ENCODE assay signal across 8 mouse cellular contexts in the genomic region with DNA sequence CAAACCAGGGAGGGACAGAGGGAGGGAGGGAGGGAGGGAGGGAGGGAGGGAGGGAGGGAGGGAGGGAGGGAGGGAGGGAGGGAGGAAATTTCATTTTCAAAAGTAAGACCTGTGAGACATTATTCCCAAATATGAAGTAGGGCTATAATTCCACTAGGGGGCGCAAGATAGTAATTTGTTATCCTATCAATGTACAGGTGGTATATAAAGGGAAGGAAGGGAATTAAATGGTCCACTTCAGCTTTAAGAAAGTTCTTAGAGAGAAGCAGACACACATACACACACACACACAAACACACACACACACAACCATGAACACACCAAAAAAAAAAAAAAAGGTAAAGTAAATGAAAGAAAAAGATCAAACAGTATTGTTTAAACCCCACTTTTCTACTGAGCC.
DNase-seq lines count a peak whose midpoint lies in the region; ATAC-seq and TF ChIP-seq lines count a peak whose summit lies in the region.

No protein-coding gene starts in this region.

- intact Hi-C loops in heart, adult 2 months (cut with DNase I), result loop anchor here (1.0 to 5.0 kb wide), 4 partner anchors 75 to 165 kb away; a partner anchor contains a TSS

- TF ChIP-seq CTCF in heart, adult 2 months (IDR thresholded peaks at IDR 0.05), result peak; percentile 67

- no peaks in the 10 kb centered on the region for H3K27me3 ChIP-seq in heart, adult 2 months (ENCODE audit: control insufficient read depth, insufficient read depth, low read length)
- no peaks in the 10 kb centered on the region for H3K27me3 ChIP-seq in heart, embryonic 12.5 days (replicated peaks)
- H3K27me3 ChIP-seq in limb, embryonic 13.5 days, result no peaks in the 10 kb centered on the region

- no peak for TF ChIP-seq EP300 in heart, adult 2 months (IDR thresholded peaks at IDR 0.05; ENCODE audit: insufficient read depth, low read depth, low read length)

- H3K4me1 ChIP-seq in heart, adult 2 months (ENCODE audit: control insufficient read depth, insufficient read depth, low read length), result peaks cover 8% of the 10 kb centered on the region
- H3K4me1 ChIP-seq in heart, embryonic 12.5 days (replicated peaks), result peaks cover 23% of the 10 kb centered on the region
- H3K4me1 ChIP-seq in limb, embryonic 13.5 days, result peaks cover 13% of the 10 kb centered on the region

- WGBS in heart, adult 2 months, result 0% methylated on average over 1 of the region's 1 CpGs
- WGBS in heart, embryonic 12.5 days, result 0% methylated on average over 1 of the region's 1 CpGs
- WGBS in limb, embryonic 13.5 days, result 4% methylated on average over 1 of the region's 1 CpGs

- H3K4me2 ChIP-seq in heart, embryonic 12.5 days, result no peak overlapping the region
- H3K4me2 ChIP-seq in limb, embryonic 13.5 days (replicated peaks), result no peak overlapping the region

- H3K9ac ChIP-seq in heart, adult 2 months (ENCODE audit: low read depth, low read length), result no peak overlapping the region
- H3K9ac ChIP-seq in heart, embryonic 12.5 days, result no peak overlapping the region
- H3K9ac ChIP-seq in limb, embryonic 13.5 days, result no peak overlapping the region

- no peaks in the 10 kb centered on the region for H3K79me2 ChIP-seq in heart, adult 2 months (replicated peaks; ENCODE audit: control insufficient read depth, insufficient read depth, low read length)

- H3K36me3 ChIP-seq in heart, adult 2 months (ENCODE audit: control insufficient read depth, insufficient read depth, low read length), result no peaks in the 10 kb centered on the region
- no peaks in the 10 kb centered on the region for H3K36me3 ChIP-seq in heart, embryonic 12.5 days
- H3K36me3 ChIP-seq in limb, embryonic 13.5 days, result no peaks in the 10 kb centered on the region

- no peak for TF ChIP-seq POLR2A in heart, adult 2 months (IDR thresholded peaks at IDR 0.05; ENCODE audit: insufficient read depth, low read depth, low read length)

- no peak overlapping the region for H3K4me3 ChIP-seq in heart, adult 2 months
- no peak overlapping the region for H3K4me3 ChIP-seq in heart, embryonic 12.5 days
- no peak overlapping the region for H3K4me3 ChIP-seq in limb, embryonic 13.5 days

- no peaks in the 10 kb centered on the region for H3K9me3 ChIP-seq in heart, embryonic 12.5 days (replicated peaks)
- no peaks in the 10 kb centered on the region for H3K9me3 ChIP-seq in limb, embryonic 13.5 days

- no peak for DNase-seq in heart, adult 2 months
- peak; percentile 53 to 76 for DNase-seq in spleen, postnatal 36 days (ENCODE audit: low spot score in 2 of 2)
- DNase-seq in spleen, adult 18-20 months, result no peak
- peak; percentile 73 for DNase-seq in embryo, embryonic 10 days (ENCODE audit: low spot score)
- DNase-seq in telencephalon, adult 2 months (ENCODE audit: low read depth, low spot score), result peak; percentile 41
- DNase-seq in adrenal gland, postnatal 4 days (ENCODE audit: low spot score in 2 of 2), result no peak

- no peak overlapping the region for H3K27ac ChIP-seq in heart, adult 2 months
- H3K27ac ChIP-seq in heart, embryonic 12.5 days (ENCODE audit: poor library complexity, severe bottlenecking), result no peak overlapping the region
- H3K27ac ChIP-seq in limb, embryonic 13.5 days, result no peak overlapping the region

- ATAC-seq in heart, embryonic 12.5 days (ENCODE audit: insufficient number of reproducible peaks, low FRiP score), result no peak
- 0 out of 2 replicates have a peak, but pooled peaks have one; percentile 60 for ATAC-seq in limb, embryonic 13.5 days (ENCODE audit: low FRiP score, low read depth)

Comparison
In these comparisons a context has a peak if more than half of its experiments do, and no peak if none do; other contexts are left out.
1. DNase-seq: peak in spleen, postnatal 36 days (2 of 2), embryo, embryonic 10 days (single experiment) and telencephalon, adult 2 months (single experiment); none in heart, adult 2 months (0 of 2), spleen, adult 18-20 months (0 of 2) and adrenal gland, postnatal 4 days (0 of 2).